Mouse (Mus musculus) bone marrow, adult 2 months (tissue): ENCODE measurements around the gene Nkx6-2.

Source experiments
- CTCF ChIP-seq: fragments of 200-500 bp; IDR thresholded peaks from 2 replicates; pipeline ENCODE4 v1.5.1; 2011; ENCODE audit warnings: low read length, control low read depth; ENCODE audit not compliant: control insufficient read depth, insufficient read depth
- POLR2A ChIP-seq: fragments of 200-500 bp; IDR thresholded peaks from 2 replicates; pipeline ENCODE4 v1.6.1; 2011; ENCODE audit warnings: low read depth, mild to moderate bottlenecking, control low read depth, low read length, borderline replicate concordance; ENCODE audit not compliant: control insufficient read depth

- TF ChIP-seq CTCF (no peak), POLR2A (no peak)
Measured at GRCm38 (mm10) chr7:139622568-139622967, 40.0 kb upstream of the Nkx6-2 start.
